ENCODE assay signal across 26 mouse cellular contexts in the genomic region with DNA sequence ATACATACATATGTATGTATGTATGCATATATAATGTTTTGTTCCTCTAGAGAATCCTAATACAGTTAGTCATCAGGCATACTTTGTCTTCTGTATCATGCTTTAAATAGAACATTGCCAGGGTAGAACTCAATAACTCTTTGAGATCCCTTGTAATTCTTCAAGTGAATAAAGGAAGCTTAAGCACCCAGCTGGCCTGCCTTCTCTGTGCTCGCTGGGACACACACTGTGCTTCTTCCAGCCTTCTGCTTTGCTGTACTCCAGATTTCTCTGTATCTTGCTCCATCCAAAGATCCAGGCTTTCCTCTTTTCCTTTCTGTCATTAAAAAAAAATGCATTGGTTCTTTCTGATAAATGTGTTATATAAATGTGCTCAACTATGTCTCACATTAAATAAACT. TPM values are rescaled to one million over a fixed set of nuclear protein-coding genes. Genes with fewer than 3 reads are reported as not detected.
"Had no signal": no experiment of that assay in that cellular context is flagged by ENCODE, and none has a peak within 500 bp of the region (broad histone marks: within the 10 kb centered on the region; RNA-seq: fewer than 3 reads in every experiment).

No protein-coding gene starts in this region.

- H3K4me2 ChIP-seq: lung, embryonic 14.5 days; neural tube, embryonic 13.5 days; neural tube, embryonic 15.5 days had no signal

- ATAC-seq: midbrain, embryonic 16.5 days had no signal

- H3K9ac ChIP-seq: lung, embryonic 14.5 days; neural tube, embryonic 13.5 days; neural tube, embryonic 15.5 days had no signal

- H3K9me3 ChIP-seq: midbrain, embryonic 10.5 days; neural tube, embryonic 13.5 days; neural tube, embryonic 15.5 days had no signal

- DNase-seq: lung, adult 18-20 months; lung, embryonic 14.5 days; lung, postnatal 10 days; lung, postnatal 4 days; midbrain, embryonic 14.5 days; retina, postnatal 1 day; right cerebral cortex, adult 18-20 months; right cerebral cortex, postnatal 25 days; right cerebral cortex, postnatal 4 days; spleen, adult 18-20 months; thymus, adult 18-20 months; thymus, postnatal 14 days; thymus, postnatal 36 days had no signal

- H3K27me3 ChIP-seq: neural tube, embryonic 13.5 days; neural tube, embryonic 15.5 days had no signal

- H3K4me1 ChIP-seq: midbrain, embryonic 10.5 days; neural tube, embryonic 13.5 days; neural tube, embryonic 15.5 days had no signal

- H3K27ac ChIP-seq: midbrain, embryonic 10.5 days; neural tube, embryonic 13.5 days; neural tube, embryonic 15.5 days had no signal

- H3K4me3 ChIP-seq: midbrain, embryonic 10.5 days; myocyte; neural tube, embryonic 13.5 days; neural tube, embryonic 15.5 days had no signal

- H3K36me3 ChIP-seq: midbrain, embryonic 10.5 days; neural tube, embryonic 13.5 days; neural tube, embryonic 15.5 days had no signal

RNA-seq across cellular contexts. Expression of gene Hyal6, which starts 45.2 kb away (rescaled TPM):
- total RNA-seq: megakaryocyte, adult 5-6 weeks; megakaryocyte-erythroid progenitor cell, adult 5-6 weeks had no signal
- polyA plus RNA-seq: lung, embryonic 14.5 days; lung, embryonic 16.5 days; midbrain, embryonic 10.5 days; midbrain, embryonic 14.5 days; midbrain, embryonic 16.5 days; neural tube, embryonic 11.5 days; neural tube, embryonic 13.5 days; neural tube, embryonic 15.5 days; small intestine, adult 2 months; stomach, embryonic 14.5 days; stomach, embryonic 16.5 days; thymus, postnatal 0 days had no signal
